Mouse (Mus musculus) midbrain, embryonic 12.5 days (tissue): ENCODE measurements around the gene Clk1. TPM values are rescaled to one million over a fixed set of nuclear protein-coding genes. Genes with fewer than 3 reads are reported as not detected.

Experiments
- ATAC-seq: fragments of 200-750 bp; cut with Nextera tagmentation; 2 replicates; pipeline ENCODE4 v1.8.0; 2017; ENCODE audit warnings: low read depth, moderate TSS enrichment, moderate library complexity; ENCODE audit not compliant: low FRiP score
- H3K27ac ChIP-seq: fragments of 300-500 bp; sonication (generic); replicated peaks from 2 replicates; pipeline ENCODE4 v1.5.1; 2016; ENCODE audit warnings: mild to moderate bottlenecking
- H3K27me3 ChIP-seq: fragments of 300-500 bp; sonication (generic); 2 replicates; pipeline ENCODE4 v1.6.1; 2016; ENCODE audit warnings: mild to moderate bottlenecking
- H3K36me3 ChIP-seq: fragments of 300-500 bp; sonication (generic); 2 replicates; pipeline ENCODE4 v1.6.1; 2016
- H3K4me1 ChIP-seq: fragments of 300-500 bp; sonication (generic); 2 replicates; pipeline ENCODE4 v1.6.1; 2016
- H3K4me2 ChIP-seq: fragments of 300-500 bp; sonication (generic); replicated peaks from 2 replicates; pipeline ENCODE4 v1.6.1; 2016; ENCODE audit warnings: mild to moderate bottlenecking, moderate library complexity
- H3K4me3 ChIP-seq: fragments of 300-500 bp; sonication (generic); 2 replicates; pipeline ENCODE4 v1.5.1; 2016; ENCODE audit warnings: mild to moderate bottlenecking
- H3K9ac ChIP-seq: fragments of 300-500 bp; sonication (generic); replicated peaks from 2 replicates; pipeline ENCODE4 v1.6.1; 2016; ENCODE audit warnings: mild to moderate bottlenecking, moderate library complexity
- H3K9me3 ChIP-seq: fragments of 300-500 bp; sonication (generic); 2 replicates; pipeline ENCODE4 v1.6.1; 2016; ENCODE audit warnings: mild to moderate bottlenecking
- WGBS: fragments of 180-500 bp; shearing (Covaris S2); methylation state at CpG from one replicate; pipeline ENCODE4 v1.1.7; 2016; 5-methylcytosine and 5-hydroxymethylcytosine counted together
- polyA plus RNA-seq: library from polyadenylated mRNA; unstranded; fragments of >200 nt; fragmentation: Nextera tagmentation; extraction: Ambion mirVana; gene quantifications from 2 replicates; pipeline ENCODE4 v1.2.1, GENCODE M21; 2016

The Clk1 gene
- polyA plus RNA-seq, 1 experiment from 2014 or later: 175 TPM

- H3K27ac ChIP-seq: no peak overlapping the region
- no peak overlapping the region for H3K4me3 ChIP-seq
- no peaks in the 10 kb centered on the region for H3K36me3 ChIP-seq
- H3K4me2 ChIP-seq: no peak overlapping the region
- no peaks in the 10 kb centered on the region for H3K27me3 ChIP-seq
- no peaks in the 10 kb centered on the region for H3K4me1 ChIP-seq
- no peak overlapping the region for H3K9ac ChIP-seq
- no peaks in the 10 kb centered on the region for H3K9me3 ChIP-seq
- WGBS: 72% methylated on average over 2 of the region's 2 CpGs
- ATAC-seq: no peak
Measured at GRCm38 (mm10) chr1:58369716-58370115, 54.1 kb downstream of the Clk1 start.

GRCm38 (mm10) chr1:58366737-58367471, 57.0 kb downstream of the Clk1 start:
- Histone ChIP-seq H3K36me3 (no peaks in the 10 kb centered on the region), H3K4me1 (no peaks in the 10 kb centered on the region), H3K4me3 (no peak overlapping the region), H3K4me2 (no peak overlapping the region), H3K27me3 (no peaks in the 10 kb centered on the region), H3K27ac (no peak overlapping the region), H3K9me3 (no peaks in the 10 kb centered on the region), H3K9ac (no peak overlapping the region)
- ATAC-seq: no peak
- WGBS: 87% methylated on average over 12 of the region's 12 CpGs

- Histone ChIP-seq H3K36me3 (no peaks in the 10 kb centered on the region), H3K4me3 (no peak overlapping the region)
Measured at GRCm38 (mm10) chr1:58365829-58366228, 58.0 kb downstream of the Clk1 start.

GRCm38 (mm10) chr1:58364551-58364950, 59.3 kb downstream of the Clk1 start:
- H3K4me2 ChIP-seq: no peak overlapping the region
- H3K36me3 ChIP-seq: no peaks in the 10 kb centered on the region
- H3K4me1 ChIP-seq: no peaks in the 10 kb centered on the region
- H3K9me3 ChIP-seq: no peaks in the 10 kb centered on the region
- WGBS: 89% methylated on average over 12 of the region's 12 CpGs
- H3K27ac ChIP-seq: no peak overlapping the region
- H3K27me3 ChIP-seq: no peaks in the 10 kb centered on the region
- no peak overlapping the region for H3K4me3 ChIP-seq
- no peak for ATAC-seq
- no peak overlapping the region for H3K9ac ChIP-seq

More at GRCm38 (mm10) chr1:58365829-58366228, 58.0 kb downstream of the Clk1 start:
- no peak for ATAC-seq
- Histone ChIP-seq H3K9ac (no peak overlapping the region), H3K4me2 (no peak overlapping the region), H3K9me3 (no peaks in the 10 kb centered on the region), H3K27ac (no peak overlapping the region), H3K27me3 (no peaks in the 10 kb centered on the region), H3K4me1 (no peaks in the 10 kb centered on the region)
- 98% methylated on average over 3 of the region's 3 CpGs for WGBS

GRCm38 (mm10) chr1:58362296-58362695, 61.6 kb downstream of the Clk1 start:
- 57% methylated on average over 4 of the region's 4 CpGs for WGBS
- Histone ChIP-seq H3K9ac (no peak overlapping the region), H3K4me2 (no peak overlapping the region), H3K4me1 (no peaks in the 10 kb centered on the region), H3K27ac (no peak overlapping the region), H3K36me3 (no peaks in the 10 kb centered on the region), H3K9me3 (no peaks in the 10 kb centered on the region), H3K27me3 (no peaks in the 10 kb centered on the region), H3K4me3 (no peak overlapping the region)
- no peak for ATAC-seq

Other genes starting within 250 kb of the Clk1 start
- gene Aox4, start 213.7 kb downstream of the Clk1 start, polyA plus RNA-seq: not detected in 2 replicates
- gene Aox2, start 145.7 kb downstream of the Clk1 start, polyA plus RNA-seq: not detected in 2 replicates
- gene Bzw1, start 31.2 kb downstream of the Clk1 start, polyA plus RNA-seq: 481 and 498 TPM in 2 replicates
- 59.5 and 61.8 TPM in 2 replicates for gene Nif3l1, start 21.1 kb upstream of the Clk1 start, polyA plus RNA-seq
- 51.9 and 52.8 TPM in 2 replicates for gene Ppil3, start 21.4 kb upstream of the Clk1 start, polyA plus RNA-seq
- gene Orc2, start 81.0 kb upstream of the Clk1 start, polyA plus RNA-seq: 33.3 and 35.4 TPM in 2 replicates
- gene Fam126b, start 162.3 kb upstream of the Clk1 start, polyA plus RNA-seq: 9.9 and 10.5 TPM in 2 replicates
- gene Ndufb3, start 162.3 kb upstream of the Clk1 start, polyA plus RNA-seq: 146 and 161 TPM in 2 replicates